Mouse (Mus musculus): ENCODE data around the gene A630095N17Rik.

DNA sequence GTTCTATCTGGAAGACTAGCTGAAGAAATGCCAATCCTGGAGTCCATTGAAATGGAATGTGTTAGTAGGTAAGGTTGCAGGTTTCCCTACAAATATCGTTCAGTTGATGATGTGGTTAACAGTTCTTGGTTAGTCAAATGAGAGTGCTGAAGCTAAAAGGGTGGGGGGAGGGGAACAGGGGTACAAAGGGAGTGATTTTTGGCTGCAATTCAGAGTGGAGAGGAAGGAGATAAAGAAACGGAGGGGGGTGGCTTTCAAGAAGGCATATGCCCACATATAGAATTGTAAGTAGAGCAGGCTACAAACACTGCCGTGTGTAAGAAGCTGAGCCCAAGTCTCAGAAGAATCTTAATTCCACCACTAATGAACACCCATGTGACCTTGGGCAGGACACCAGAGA, 6.4 kb downstream of the A630095N17Rik start:
- TF ChIP-seq GATA1 (IDR thresholded peaks at IDR 0.05; ENCODE audit: borderline replicate concordance, low read length) (no peak), FLI1 (IDR thresholded peaks at IDR 0.05; ENCODE audit: low read length) (no peak)

All from megakaryocyte, embryonic 14.5 days (primary cell).